Mouse (Mus musculus) bone marrow macrophage, adult 2 months (primary cell): ENCODE results near the gene Tmem238l. TPM values are rescaled to one million over a fixed set of nuclear protein-coding genes. Genes with fewer than 3 reads are reported as not detected.

ENCODE experiments used
- H3K27ac ChIP-seq: 2 replicates; pipeline ENCODE4 v1.5.1; 2012; ENCODE audit warnings: low read depth, low read length; ENCODE audit not compliant: insufficient read depth
- H3K4me1 ChIP-seq: 2 replicates; pipeline ENCODE4 v1.6.1; 2012; ENCODE audit warnings: low read length; ENCODE audit not compliant: control insufficient read depth, insufficient read depth
- H3K4me3 ChIP-seq: 2 replicates; pipeline ENCODE4 v1.5.1; 2012; ENCODE audit warnings: mild to moderate bottlenecking, low read length, moderate library complexity; ENCODE audit not compliant: insufficient read depth
- CTCF ChIP-seq: IDR thresholded peaks from 2 replicates; pipeline ENCODE4 v1.5.1; 2012; ENCODE audit warnings: low read depth, mild to moderate bottlenecking, low read length, moderate library complexity
- POLR2A ChIP-seq: IDR thresholded peaks from 2 replicates; pipeline ENCODE4 v1.6.1; 2012; ENCODE audit warnings: mild to moderate bottlenecking, low read depth, low read length, borderline replicate concordance
- polyA plus RNA-seq: library from polyadenylated mRNA; stranded (reverse); fragments of >200 nt; gene quantifications from 2 replicates; pipeline ENCODE4 v1.2.4, GENCODE M21; 2012; ENCODE audit not compliant: missing spikeins, insufficient read depth, insufficient read length

Tmem238l gene
- polyA plus RNA-seq, 1 experiment: not detected

DNA sequence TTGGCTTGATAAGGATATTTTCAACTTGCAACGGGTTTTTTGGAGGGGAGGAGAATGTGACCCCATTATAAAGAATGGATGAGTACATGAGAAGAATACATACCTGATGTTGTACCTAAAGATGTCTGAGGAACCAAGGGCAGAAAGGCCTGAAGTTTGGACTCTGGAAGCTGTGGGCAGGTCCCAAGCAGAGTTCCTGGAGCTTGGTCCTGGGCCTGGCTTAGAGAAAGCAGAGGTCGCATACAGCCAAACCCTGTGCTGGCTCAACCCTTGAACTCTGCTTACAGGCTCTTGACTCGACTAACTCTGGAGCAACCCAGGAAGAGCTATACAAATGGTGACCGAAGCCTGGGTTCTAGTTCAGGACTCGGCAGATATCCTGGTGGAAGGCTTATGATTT, 14.4 kb upstream of the Tmem238l start:
- Histone ChIP-seq H3K4me1 (no peaks in the 10 kb centered on the region), H3K27ac (no peak overlapping the region), H3K4me3 (no peak overlapping the region)
- no peak for TF ChIP-seq POLR2A
- TF ChIP-seq CTCF: no peak

GRCm38 (mm10) chr11:66945224-66945767, 11.1 kb upstream of the Tmem238l start:
- TF ChIP-seq CTCF (no peak), POLR2A (no peak)
- Histone ChIP-seq H3K27ac (no peak overlapping the region), H3K4me3 (no peak overlapping the region), H3K4me1 (no peaks in the 10 kb centered on the region)

- no peak overlapping the region for H3K4me3 ChIP-seq
- TF ChIP-seq CTCF: no peak
- TF ChIP-seq POLR2A: no peak
- H3K27ac ChIP-seq: no peak overlapping the region
- H3K4me1 ChIP-seq: no peaks in the 10 kb centered on the region
These were observed 9.9 kb upstream of the Tmem238l start for GRCm38 (mm10) chr11:66946521-66946920.

- Histone ChIP-seq H3K4me1 (no peaks in the 10 kb centered on the region), H3K4me3 (no peak overlapping the region), H3K27ac (no peak overlapping the region)
- TF ChIP-seq POLR2A (no peak), CTCF (no peak)
These were observed 9.5 kb upstream of the Tmem238l start for GRCm38 (mm10) chr11:66946922-66947321.

- H3K27ac ChIP-seq: no peak overlapping the region
- no peak overlapping the region for H3K4me3 ChIP-seq
- H3K4me1 ChIP-seq: no peaks in the 10 kb centered on the region
- no peak for TF ChIP-seq POLR2A
- TF ChIP-seq CTCF: no peak
These were observed 4.4 kb downstream of the Tmem238l start for GRCm38 (mm10) chr11:66960797-66961196.

DNA sequence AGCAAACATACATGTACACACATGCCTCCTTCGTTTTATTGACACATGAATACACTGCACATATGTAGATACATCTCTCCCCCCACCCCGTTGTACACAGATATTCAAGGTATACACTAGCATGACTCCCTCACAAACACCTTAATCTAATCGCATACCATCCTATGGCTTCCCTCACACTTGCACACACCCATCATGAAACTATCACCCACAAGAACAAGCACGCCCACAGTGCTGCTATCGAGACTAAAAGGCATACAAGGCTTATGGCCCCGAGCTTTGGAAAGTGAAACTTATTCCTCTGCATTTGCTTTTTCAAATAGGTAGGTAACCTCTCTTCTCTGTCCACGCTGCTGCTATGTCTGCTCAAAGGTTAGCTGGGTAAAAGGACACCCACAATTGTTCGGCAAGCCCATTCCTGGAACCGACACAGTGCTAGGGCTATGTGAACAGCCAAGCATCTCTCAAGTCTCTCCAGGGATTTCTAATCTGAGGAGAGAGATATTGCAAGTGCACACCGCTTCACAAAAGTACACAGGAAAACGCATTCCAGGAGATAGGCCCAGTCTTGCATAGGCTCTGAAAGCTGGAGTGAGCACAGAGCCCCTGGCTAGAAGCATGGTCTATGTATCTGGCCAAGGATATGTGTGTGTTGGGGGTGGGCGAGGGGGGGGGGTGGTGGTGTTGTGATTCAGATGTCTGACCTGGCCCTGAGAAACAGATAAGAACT, 5.2 kb downstream of the Tmem238l start:
- Histone ChIP-seq H3K27ac (no peak overlapping the region), H3K4me3 (no peak overlapping the region), H3K4me1 (no peaks in the 10 kb centered on the region)
- TF ChIP-seq POLR2A: no peak
- no peak for TF ChIP-seq CTCF

GRCm38 (mm10) chr11:66963462-66963861, 7.0 kb downstream of the Tmem238l start:
- TF ChIP-seq CTCF (no peak), POLR2A (no peak)
- H3K4me1 ChIP-seq: no peaks in the 10 kb centered on the region
- no peak overlapping the region for H3K4me3 ChIP-seq
- no peak overlapping the region for H3K27ac ChIP-seq

GRCm38 (mm10) chr11:66966500-66967116, 10.2 kb downstream of the Tmem238l start:
- no peak overlapping the region for H3K27ac ChIP-seq
- TF ChIP-seq POLR2A: no peak
- TF ChIP-seq CTCF: no peak
- H3K4me3 ChIP-seq: no peak overlapping the region
- H3K4me1 ChIP-seq: no peaks in the 10 kb centered on the region

DNA sequence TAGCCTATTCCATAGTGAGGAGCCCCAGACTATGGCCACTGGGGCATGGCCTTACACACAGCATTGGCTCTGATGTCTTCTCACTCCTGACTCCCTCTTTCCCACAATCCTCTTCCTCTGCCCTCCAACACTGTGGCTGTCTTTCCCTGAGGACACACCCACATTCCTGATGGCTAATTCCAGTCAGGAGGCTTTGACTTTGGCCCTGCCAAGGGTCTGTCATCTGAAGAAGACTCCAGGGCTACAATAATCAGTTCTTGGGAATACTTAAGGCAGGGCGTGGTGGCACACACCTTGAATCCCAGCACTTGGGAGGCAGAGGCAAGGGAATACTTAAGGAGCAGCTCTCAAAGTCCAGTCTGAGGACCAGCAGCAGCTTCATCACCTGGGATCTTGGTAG, 12.1 kb downstream of the Tmem238l start:
- H3K4me3 ChIP-seq: no peak overlapping the region
- no peaks in the 10 kb centered on the region for H3K4me1 ChIP-seq
- TF ChIP-seq POLR2A (no peak), CTCF (no peak)
- H3K27ac ChIP-seq: no peak overlapping the region

DNA sequence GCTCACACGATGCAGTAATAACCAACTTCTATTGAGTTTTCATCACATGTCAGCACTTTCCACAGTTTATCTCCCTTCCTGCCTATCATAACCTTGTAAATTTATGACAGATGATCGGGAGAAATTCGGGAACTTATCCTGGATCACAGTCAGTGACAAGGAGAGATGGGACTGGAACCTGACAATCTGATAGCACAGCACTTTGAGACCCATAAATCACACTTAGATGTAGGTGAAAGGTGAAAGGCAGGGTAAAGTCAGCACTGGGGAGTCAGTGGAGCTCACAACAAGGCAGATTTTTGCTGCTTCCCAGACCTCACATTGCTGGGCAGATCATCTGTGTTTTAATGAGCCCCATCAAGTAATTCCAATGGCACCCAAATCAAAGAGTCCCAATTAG, 17.1 kb downstream of the Tmem238l start:
- TF ChIP-seq POLR2A (no peak), CTCF (no peak)
- Histone ChIP-seq H3K4me1 (no peaks in the 10 kb centered on the region), H3K4me3 (no peak overlapping the region), H3K27ac (no peak overlapping the region)
